Mouse (Mus musculus) testis, adult 2 months (tissue): Measurements from ENCODE around the gene Ttc17.

Source experiments
- CTCF ChIP-seq: fragments of 200-500 bp; IDR thresholded peaks from 2 replicates; pipeline ENCODE4 v1.5.1; 2012; ENCODE audit warnings: low read depth, mild to moderate bottlenecking, inconsistent platforms, low read length, moderate library complexity; ENCODE audit not compliant: control insufficient read depth, insufficient read depth, insufficient replicate concordance
- POLR2A ChIP-seq: fragments of 200-500 bp; IDR thresholded peaks from 2 replicates; pipeline ENCODE4 v1.6.1; 2012; ENCODE audit warnings: low read depth, mild to moderate bottlenecking, inconsistent platforms, low read length, moderate library complexity; ENCODE audit not compliant: control insufficient read depth

- TF ChIP-seq CTCF (no peak), POLR2A (no peak)
Observed at GRCm38 (mm10) chr2:94449643-94450042, 43.2 kb upstream of the Ttc17 start.
